Mouse (Mus musculus): ENCODE measurements around the gene 2010111I01Rik. TPM values are rescaled to one million over a fixed set of nuclear protein-coding genes. Genes with fewer than 3 reads are reported as not detected.

The 2010111I01Rik gene
- total and polyA plus RNA-seq, 3 experiments = 13.3 to 19.8 (median 14.4) TPM

DNA sequence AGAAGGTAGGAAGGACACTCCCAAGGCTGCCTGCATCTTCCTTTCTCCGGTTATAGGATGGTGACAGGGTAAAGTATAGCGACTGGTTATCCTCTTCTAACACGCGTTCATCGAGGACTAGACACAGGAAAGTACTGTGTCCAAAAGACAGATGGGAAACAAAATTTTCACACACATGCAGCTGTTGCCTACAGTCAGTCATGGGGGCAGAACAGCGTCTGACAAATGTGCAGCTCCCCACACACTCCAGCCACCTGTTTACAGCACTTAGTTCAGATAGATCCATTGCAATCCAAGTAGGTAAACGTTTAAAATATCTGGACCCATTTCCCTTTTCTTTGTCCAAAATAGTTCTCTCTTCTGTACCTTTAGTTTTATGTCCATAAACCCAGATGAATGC is 171.3 kb downstream of the 2010111I01Rik start:
- dilution Hi-C loops (cut with MboI; ENCODE audit: extremely low pct_ligation_motif_present, extremely low pct_unique_long_range_greater_than_20kb, low sequenced_read_pairs) (no loop called here), in situ Hi-C loops (cut with MboI; ENCODE audit: low pct_ligation_motif_present, low pct_unique_long_range_greater_than_20kb, low sequenced_read_pairs) (loop anchor here (5.0 kb wide), 1 partner anchor 191 kb away; no protein-coding TSS in a partner anchor)
- no peaks in the 10 kb centered on the region for H3K27me3 ChIP-seq (replicated peaks)
- TF ChIP-seq MYC (IDR thresholded peaks at IDR 0.05; ENCODE audit: low read depth, low read length) = no peak
- no peak for TF ChIP-seq ZMIZ1 (IDR thresholded peaks at IDR 0.05; ENCODE audit: low read depth, low read length)
- no peak for TF ChIP-seq ELF1 (IDR thresholded peaks at IDR 0.05; ENCODE audit: low read depth, low read length)
- no peak for TF ChIP-seq TCF12 (IDR thresholded peaks at IDR 0.05; ENCODE audit: low read depth, low read length)
- no peak for TF ChIP-seq GABPA (IDR thresholded peaks at IDR 0.05; ENCODE audit: insufficient replicate concordance, low read depth, low read length)
- no peak for TF ChIP-seq ZNF384 (IDR thresholded peaks at IDR 0.05; ENCODE audit: low read depth, low read length)
- no peak for TF ChIP-seq MAFK (IDR thresholded peaks at IDR 0.05; ENCODE audit: insufficient replicate concordance, low read length)
- no peak for TF ChIP-seq BHLHE40 (IDR thresholded peaks at IDR 0.05; ENCODE audit: low read depth, low read length)
- no peak for TF ChIP-seq MXI1 (IDR thresholded peaks at IDR 0.05; ENCODE audit: low read depth, low read length)
- TF ChIP-seq CHD2 (IDR thresholded peaks at IDR 0.05; ENCODE audit: low read length) = no peak
- TF ChIP-seq PAX5 (IDR thresholded peaks at IDR 0.05; ENCODE audit: low read length) = no peak
- no peak for TF ChIP-seq CHD1 (IDR thresholded peaks at IDR 0.05; ENCODE audit: low read depth, low read length)
- no peak for TF ChIP-seq MEF2A (IDR thresholded peaks at IDR 0.05; ENCODE audit: borderline replicate concordance, low read depth, low read length)
- TF ChIP-seq KAT2A (IDR thresholded peaks at IDR 0.05; ENCODE audit: insufficient replicate concordance, low read length) = no peak
- no peak for TF ChIP-seq NRF1 (IDR thresholded peaks at IDR 0.05; ENCODE audit: low read depth, low read length)
- TF ChIP-seq SIN3A (IDR thresholded peaks at IDR 0.05; ENCODE audit: low read length) = no peak
- no peak for TF ChIP-seq TBP (conservative IDR thresholded peaks at IDR 0.05; ENCODE audit: low read depth, low read length)
- no peak for TF ChIP-seq NELFE (IDR thresholded peaks at IDR 0.05; ENCODE audit: low read depth, low read length)
- TF ChIP-seq UBTF (IDR thresholded peaks at IDR 0.05; ENCODE audit: low read depth, low read length) = no peak
- no peak for TF ChIP-seq ZC3H11A (IDR thresholded peaks at IDR 0.05; ENCODE audit: low read depth, low read length)
- H3K9ac ChIP-seq (ENCODE audit: insufficient read depth, low read depth) = no peak overlapping the region
- no peak for DNase-seq (ENCODE audit: extremely low read depth)
- no peak overlapping the region for H3K4me2 ChIP-seq (ENCODE audit: insufficient read depth, low read depth, poor library complexity, severe bottlenecking)
- no peak overlapping the region for H3K27ac ChIP-seq (ENCODE audit: insufficient read depth, low read depth)
- H3K9me3 ChIP-seq (replicated peaks; ENCODE audit: low read length) = no peaks in the 10 kb centered on the region
- H3K79me2 ChIP-seq (replicated peaks; ENCODE audit: control insufficient read depth, extremely low read depth, insufficient read depth, poor library complexity, severe bottlenecking) = no peaks in the 10 kb centered on the region
- H3K4me1 ChIP-seq (ENCODE audit: control insufficient read depth in 1 of 2, insufficient read depth in 2 of 2) = no peaks in the 10 kb centered on the region; a peak in 1 of 4 replicates
- no peaks in the 10 kb centered on the region for H3K36me3 ChIP-seq (replicated peaks in 1 of 2; ENCODE audit: control insufficient read depth in 1 of 2, insufficient read depth in 1 of 2, low read length in 1 of 2)
- H3K4me3 ChIP-seq (replicated peaks in 1 of 3; ENCODE audit: low read depth in 2 of 3, low read length in 2 of 3, poor library complexity in 1 of 3) = no peak overlapping the region

GRCm38 (mm10) chr13:63136775-63137174 is 172.1 kb downstream of the 2010111I01Rik start:
- Histone ChIP-seq H3K4me1 (ENCODE audit: control insufficient read depth in 1 of 2, insufficient read depth in 2 of 2) (no peaks in the 10 kb centered on the region; a peak in 1 of 4 replicates), H3K27me3 (replicated peaks) (no peaks in the 10 kb centered on the region), H3K27ac (ENCODE audit: insufficient read depth, low read depth) (no peak overlapping the region), H3K4me2 (ENCODE audit: insufficient read depth, low read depth, poor library complexity, severe bottlenecking) (no peak overlapping the region), H3K36me3 (replicated peaks in 1 of 2; ENCODE audit: control insufficient read depth in 1 of 2, insufficient read depth in 1 of 2, low read length in 1 of 2) (no peaks in the 10 kb centered on the region), H3K9me3 (replicated peaks; ENCODE audit: low read length) (no peaks in the 10 kb centered on the region), H3K79me2 (replicated peaks; ENCODE audit: control insufficient read depth, extremely low read depth, insufficient read depth, poor library complexity, severe bottlenecking) (no peaks in the 10 kb centered on the region), H3K9ac (ENCODE audit: insufficient read depth, low read depth) (no peak overlapping the region), H3K4me3 (replicated peaks in 1 of 3; ENCODE audit: low read depth in 2 of 3, low read length in 2 of 3, poor library complexity in 1 of 3) (no peak overlapping the region)
- dilution Hi-C loops (cut with MboI; ENCODE audit: extremely low pct_ligation_motif_present, extremely low pct_unique_long_range_greater_than_20kb, low sequenced_read_pairs) = no loop called here
- peak; percentile 36 for DNase-seq (ENCODE audit: extremely low read depth)
- peak; percentile 85 for TF ChIP-seq SMC3 (IDR thresholded peaks at IDR 0.05; ENCODE audit: low read depth, low read length)
- TF ChIP-seq IRF4 (IDR thresholded peaks at IDR 0.05; ENCODE audit: low read depth, low read length) = no peak
- no peak for TF ChIP-seq HCFC1 (IDR thresholded peaks at IDR 0.05; ENCODE audit: low read depth, low read length)
- no peak for TF ChIP-seq POLR2AphosphoS2 (IDR thresholded peaks at IDR 0.05; ENCODE audit: low read depth, low read length)
- no peak for TF ChIP-seq SIN3A (IDR thresholded peaks at IDR 0.05; ENCODE audit: low read length)
- no peak for TF ChIP-seq MAZ (IDR thresholded peaks at IDR 0.05; ENCODE audit: low read depth, low read length)
- TF ChIP-seq UBTF (IDR thresholded peaks at IDR 0.05; ENCODE audit: low read depth, low read length) = no peak
- TF ChIP-seq ETS1 (conservative IDR thresholded peaks at IDR 0.05; ENCODE audit: low read depth, low read length) = no peak
- peak; percentile 74; the same call in 1 of the 2 replicates for TF ChIP-seq ZC3H11A (IDR thresholded peaks at IDR 0.05; ENCODE audit: low read depth, low read length)
- no peak for TF ChIP-seq MEF2A (IDR thresholded peaks at IDR 0.05; ENCODE audit: borderline replicate concordance, low read depth, low read length)
- TF ChIP-seq CTCF (conservative IDR thresholded peaks at IDR 0.05 in 1 of 2, IDR thresholded peaks at IDR 0.05 in 1 of 2; ENCODE audit: low read depth in 2 of 2, low read length in 2 of 2) = peak; percentile 29 to 80; a peak in 2 of 4 replicates
- peak; percentile 83 for TF ChIP-seq RAD21 (IDR thresholded peaks at IDR 0.05; ENCODE audit: low read depth, low read length)
- in situ Hi-C loops (cut with MboI; ENCODE audit: low pct_ligation_motif_present, low pct_unique_long_range_greater_than_20kb, low sequenced_read_pairs) = loop anchor here (5.0 kb wide), 1 partner anchor 191 kb away; no protein-coding TSS in a partner anchor

All from CH12.LX (cell line).